Mouse (Mus musculus) gastrocnemius, postnatal 36 days (tissue): ENCODE results near the gene Gm20903. TPM values are rescaled to one million over a fixed set of nuclear protein-coding genes. Genes with fewer than 3 reads are reported as not detected.
"Not testable (repeated sequence)": the region's sequence is repeated elsewhere in the genome, so short reads cannot be mapped to it uniquely, and the experiment has no call there.

Experiments used
- DNase-seq, 2 experiments: peaks; one replicate each; pipeline ENCODE4 v3.0.0; 2022
- intact Hi-C: fragments of 180-260 bp; cut with DNase I; formaldehyde crosslinking; loops from one replicate; pipeline ENCODE4 v1.15.1; 2025
- long read RNA-seq, 2 experiments: library from polyadenylated mRNA; stranded (forward); transcript quantifications; one replicate each; pipeline ENCODE4 v2.0.0; 2021
- total RNA-seq, 2 experiments: library from RNA; stranded (reverse); gene quantifications; 2 replicates each; pipeline ENCODE4 v1.2.3; 2021

Gm20903 gene
- not detected for total RNA-seq
- long read RNA-seq, experiment 1, result 0 reads
- long read RNA-seq, experiment 2, result 0 reads

DNA sequence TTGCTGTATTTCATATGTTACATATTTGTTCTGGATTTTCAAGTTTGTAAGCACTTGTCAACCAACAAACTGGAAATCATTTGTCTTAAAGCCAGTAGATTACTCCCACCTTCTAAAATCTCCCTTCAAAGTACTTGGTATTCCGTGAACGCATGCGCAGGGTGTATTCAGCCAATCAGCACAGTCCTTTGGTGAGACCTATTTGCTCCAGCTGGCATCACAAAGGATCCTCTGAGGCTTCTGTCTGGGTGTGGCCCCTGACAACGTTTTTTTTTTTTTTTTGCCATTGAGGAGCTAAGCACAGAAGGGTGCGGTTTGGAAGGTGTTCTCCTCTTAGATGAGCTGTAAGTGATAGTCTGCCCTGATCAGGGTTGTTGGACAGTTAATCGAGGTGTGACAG, at the start of gene Gm20903:
Gene Gm20903 (plus strand): TSS at position 301 of the 400 bp plus-strand sequence.
- DNase-seq, intact Hi-C loops: not testable (repeated sequence)
